Mouse (Mus musculus): ENCODE measurements around the gene Grin2d.

Grin2d gene

GRCm38 (mm10) chr7:45897258-45897757 is 19.1 kb upstream of the Grin2d start:
- DNase-seq: peak; percentile 65

- peak; percentile 97 for DNase-seq
Observed at GRCm38 (mm10) chr7:45896517-45897257, 18.5 kb upstream of the Grin2d start, which contains the start of the genes Syngr4 and Tmem143. Gene Syngr4 (minus strand): TSS chr7:45896714. Gene Tmem143 (plus strand): TSS chr7:45896941.

- no peak for DNase-seq
Observed at GRCm38 (mm10) chr7:45895931-45896516, 17.8 kb upstream of the Grin2d start.

- DNase-seq: no peak
Observed at GRCm38 (mm10) chr7:45892651-45893050, 14.5 kb upstream of the Grin2d start.

GRCm38 (mm10) chr7:45887246-45887645 is 9.1 kb upstream of the Grin2d start:
- DNase-seq: no peak

- DNase-seq: no peak
Observed at GRCm38 (mm10) chr7:45881011-45881410, 2.8 kb upstream of the Grin2d start.

GRCm38 (mm10) chr7:45880531-45880930 is 2.4 kb upstream of the Grin2d start:
- DNase-seq: no peak

GRCm38 (mm10) chr7:45876895-45877294 is 1.3 kb downstream of the Grin2d start:
- no peak for DNase-seq

- DNase-seq: peak; percentile 38
Observed at GRCm38 (mm10) chr7:45873061-45873947, 4.9 kb downstream of the Grin2d start.

- peak; percentile 91 for DNase-seq
Observed at GRCm38 (mm10) chr7:45872624-45873023, 5.6 kb downstream of the Grin2d start, which contains the start of gene Kdelr1. Gene Kdelr1 (plus strand): TSS chr7:45872772.

- DNase-seq: no peak
Observed at GRCm38 (mm10) chr7:45870282-45871058, 7.7 kb downstream of the Grin2d start.

- no peak for DNase-seq
Observed at GRCm38 (mm10) chr7:45869787-45870186, 8.4 kb downstream of the Grin2d start.

GRCm38 (mm10) chr7:45869107-45869670 is 9.0 kb downstream of the Grin2d start:
- DNase-seq: no peak

GRCm38 (mm10) chr7:45867871-45868270 is 10.3 kb downstream of the Grin2d start:
- DNase-seq: no peak

GRCm38 (mm10) chr7:45865925-45866910 is 12.0 kb downstream of the Grin2d start:
- peak; percentile 80 for DNase-seq

- DNase-seq: no peak
Observed at GRCm38 (mm10) chr7:45864435-45864834, 13.7 kb downstream of the Grin2d start.

GRCm38 (mm10) chr7:45862804-45863203 is 15.4 kb downstream of the Grin2d start:
- DNase-seq: no peak

GRCm38 (mm10) chr7:45859008-45859407 is 19.2 kb downstream of the Grin2d start:
- DNase-seq: no peak

GRCm38 (mm10) chr7:45856950-45857901 is 21.0 kb downstream of the Grin2d start:
- no peak for DNase-seq

Data from right cerebral cortex, adult 18-20 months (tissue).